Mouse (Mus musculus): ENCODE data around the gene Ccdc155.

Ccdc155 gene

GRCm38 (mm10) chr7:45189600-45189999, 15.1 kb downstream of the Ccdc155 start:
- peak; percentile 36 to 38 for DNase-seq

DNA sequence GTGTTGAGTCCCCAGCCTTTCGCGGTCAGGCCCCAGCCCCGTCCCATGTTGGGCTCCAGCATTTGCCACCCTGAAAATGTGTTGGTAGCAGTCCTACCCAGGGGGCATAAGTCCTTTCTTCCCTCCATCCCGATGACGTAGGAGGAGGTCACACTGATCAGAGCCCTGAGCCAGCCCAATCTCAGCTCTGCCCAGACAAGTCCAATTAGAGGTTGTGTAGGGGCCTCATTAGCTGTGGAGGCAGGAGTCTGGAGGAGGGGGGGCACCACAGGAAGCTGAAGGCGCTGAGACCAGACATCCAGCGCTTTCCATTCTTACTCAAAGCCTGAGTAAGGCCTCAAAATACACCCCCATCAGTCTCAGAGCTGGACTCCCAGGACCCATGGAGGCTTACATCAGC, 18.8 kb downstream of the Ccdc155 start:
- DNase-seq: no peak

- DNase-seq: no peak
Observed at GRCm38 (mm10) chr7:45183672-45184071, 21.0 kb downstream of the Ccdc155 start.

DNA sequence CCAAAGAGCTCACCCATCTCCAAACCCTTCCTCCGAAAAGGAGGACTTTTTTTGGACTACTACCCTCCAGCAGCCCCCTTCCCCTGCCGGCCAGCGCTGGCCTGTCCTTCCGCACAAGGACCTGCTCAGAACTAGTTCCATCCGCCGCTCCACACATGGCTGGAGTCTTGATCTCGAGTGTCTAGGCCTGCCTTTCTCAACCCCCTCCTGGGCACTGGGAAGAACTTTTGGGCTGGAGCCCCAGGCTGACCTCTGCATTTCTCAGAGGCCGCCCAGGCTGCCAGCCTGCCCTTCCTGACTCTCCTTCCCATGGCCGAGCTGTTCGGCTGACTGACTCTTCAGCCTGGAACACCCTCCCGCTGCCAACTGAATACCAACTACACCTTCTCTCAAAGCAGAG, 22.1 kb downstream of the Ccdc155 start:
- DNase-seq: peak in 1 of 2 experiments; percentile 42

DNA sequence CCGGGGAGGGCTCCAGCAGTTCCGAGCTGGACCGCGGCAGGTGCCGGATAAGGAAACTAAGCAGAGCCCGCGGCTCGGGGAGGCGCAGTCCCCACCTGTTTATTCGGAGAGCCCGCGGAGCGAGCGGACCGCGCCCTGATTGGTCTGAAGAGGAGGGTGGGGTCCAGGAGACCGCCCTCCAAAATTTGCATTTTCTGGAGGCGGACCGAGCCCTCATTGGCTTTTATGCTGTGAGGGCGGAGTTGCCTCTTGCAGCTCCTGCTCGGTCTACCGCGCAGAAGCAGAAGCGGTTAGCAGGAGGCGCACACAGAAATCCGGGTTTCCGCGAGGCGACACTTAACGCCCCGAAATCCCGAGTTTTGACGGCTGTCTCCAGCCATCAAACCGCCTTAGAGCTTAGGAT, 22.5 kb downstream of the Ccdc155 start:
- DNase-seq: peak; percentile 89 to 91

DNA sequence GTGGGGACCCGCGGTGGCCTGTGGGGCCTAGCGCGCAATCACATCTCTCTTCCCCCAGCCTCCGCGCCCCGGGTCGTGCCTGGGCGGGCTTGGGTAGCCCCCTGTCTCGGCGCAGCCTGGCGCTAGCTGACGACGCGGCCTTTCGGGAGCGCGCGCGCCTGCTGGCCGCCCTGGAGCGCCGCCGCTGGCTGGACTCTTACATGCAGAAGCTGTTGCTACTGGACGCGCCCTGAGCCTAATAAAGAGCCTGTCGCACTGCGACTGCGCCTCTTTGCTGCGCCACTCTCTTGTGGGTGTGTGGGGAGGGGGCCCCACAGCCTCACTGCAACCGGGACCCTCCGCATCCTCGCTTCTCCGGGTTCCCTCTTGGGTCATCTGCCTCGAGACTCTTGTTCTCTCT, 23.2 kb downstream of the Ccdc155 start:
- DNase-seq: peak in 1 of 2 experiments; percentile 53

- DNase-seq: peak in 1 of 2 experiments; percentile 37
Observed at GRCm38 (mm10) chr7:45180896-45181477, 23.7 kb downstream of the Ccdc155 start, which contains the start of gene Pth2. TSS of gene Pth2 (plus strand) at chr7:45180995.

DNA sequence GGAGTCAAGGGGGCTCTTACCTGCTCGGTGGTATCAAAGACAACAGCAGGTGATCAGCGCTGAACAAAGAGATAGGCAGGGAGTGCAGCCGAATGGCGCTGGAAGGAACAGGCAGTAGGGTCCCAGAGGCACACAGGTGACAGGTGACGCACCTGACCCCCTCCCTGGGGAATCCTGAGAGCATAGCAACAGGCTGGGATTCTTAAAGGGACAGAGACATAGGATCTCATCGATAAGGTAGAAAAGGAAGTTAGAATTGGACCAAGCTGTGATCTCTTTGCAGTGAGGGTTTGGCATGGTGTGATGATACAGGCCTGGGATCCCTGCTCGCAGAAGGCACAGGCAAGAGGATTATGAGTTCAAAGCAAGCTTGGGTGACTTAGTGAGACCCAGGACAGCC, 25.2 kb downstream of the Ccdc155 start, which contains the start of gene Gfy:
Gene Gfy (minus strand): TSS at position 101 of the 400 bp plus-strand sequence.
- DNase-seq: no peak

GRCm38 (mm10) chr7:45178550-45178949, 26.1 kb downstream of the Ccdc155 start:
- DNase-seq: peak; percentile 10 to 39

GRCm38 (mm10) chr7:45176356-45176755, 28.3 kb downstream of the Ccdc155 start:
- DNase-seq: peak; percentile 49 to 63

DNA sequence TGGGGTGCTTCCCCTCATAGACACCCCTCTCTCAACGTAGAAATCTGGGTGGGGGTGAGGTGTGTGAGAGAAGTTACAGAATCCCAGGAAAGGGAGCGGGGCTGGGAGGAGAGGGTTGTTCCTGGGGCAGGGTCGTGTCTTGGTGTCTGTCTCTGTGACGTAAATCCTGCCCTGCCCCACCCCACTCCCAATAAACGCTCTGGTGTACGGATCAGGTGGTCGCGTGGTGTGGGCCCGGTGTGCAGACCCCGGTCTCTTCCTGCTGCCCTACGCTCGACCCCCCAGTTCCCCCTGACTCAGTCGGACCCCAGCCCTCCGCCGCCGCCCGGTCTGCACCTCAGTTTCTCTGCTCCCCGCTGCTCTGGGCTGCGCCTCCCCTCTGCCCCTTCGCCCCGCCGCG, 28.8 kb downstream of the Ccdc155 start:
- DNase-seq: peak in 1 of 2 experiments; percentile 55

GRCm38 (mm10) chr7:45175398-45175797, 29.3 kb downstream of the Ccdc155 start:
- DNase-seq: no peak

GRCm38 (mm10) chr7:45174567-45175280, 30.0 kb downstream of the Ccdc155 start:
- peak; percentile 54 to 62 for DNase-seq

DNA sequence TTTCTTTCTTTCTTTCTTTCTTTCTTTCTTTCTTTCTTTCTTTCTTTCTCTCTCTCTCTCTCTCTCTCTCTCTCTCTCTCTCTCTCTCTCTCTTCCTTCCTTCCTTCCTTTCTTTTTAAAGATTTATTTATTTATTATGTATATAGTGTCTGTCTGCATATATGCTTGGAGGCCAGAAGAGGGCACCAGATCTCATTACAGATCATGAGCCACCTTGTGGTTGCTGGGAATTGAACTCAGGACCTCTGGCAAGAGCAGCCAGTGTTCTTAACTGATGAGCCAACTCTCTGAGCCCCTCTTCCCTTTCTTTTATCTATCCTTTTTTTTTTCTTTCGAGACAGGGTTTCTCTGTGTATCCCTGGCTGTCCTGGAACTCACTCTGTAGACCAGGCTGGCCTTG, 30.9 kb downstream of the Ccdc155 start:
- peak in 1 of 2 experiments; percentile 54 for DNase-seq

- peak; percentile 59 to 78 for DNase-seq
Observed at GRCm38 (mm10) chr7:45172974-45173373, 31.7 kb downstream of the Ccdc155 start.

DNA sequence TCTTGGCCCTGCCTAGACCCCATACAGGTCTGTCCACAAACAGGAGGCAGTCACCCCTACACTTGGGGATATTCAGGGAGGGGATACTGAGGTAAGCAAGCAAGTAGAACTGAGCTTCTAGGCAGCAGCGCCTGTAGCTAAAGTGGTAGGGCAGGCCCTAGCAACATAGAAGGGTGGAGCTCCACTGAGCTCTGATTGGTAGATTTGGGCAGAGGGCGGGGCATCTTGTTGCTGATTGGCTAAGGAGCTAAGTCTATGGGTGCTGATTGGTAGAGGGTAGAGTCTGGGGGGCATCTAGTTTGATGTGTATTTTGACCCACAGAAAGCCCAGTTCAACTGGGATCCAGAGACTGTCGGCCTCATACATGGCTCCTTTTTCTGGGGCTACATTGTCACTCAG, 35.2 kb downstream of the Ccdc155 start:
- peak; percentile 77 to 83 for DNase-seq

GRCm38 (mm10) chr7:45168656-45169055, 36.0 kb downstream of the Ccdc155 start:
- DNase-seq: peak; percentile 70 to 75

DNA sequence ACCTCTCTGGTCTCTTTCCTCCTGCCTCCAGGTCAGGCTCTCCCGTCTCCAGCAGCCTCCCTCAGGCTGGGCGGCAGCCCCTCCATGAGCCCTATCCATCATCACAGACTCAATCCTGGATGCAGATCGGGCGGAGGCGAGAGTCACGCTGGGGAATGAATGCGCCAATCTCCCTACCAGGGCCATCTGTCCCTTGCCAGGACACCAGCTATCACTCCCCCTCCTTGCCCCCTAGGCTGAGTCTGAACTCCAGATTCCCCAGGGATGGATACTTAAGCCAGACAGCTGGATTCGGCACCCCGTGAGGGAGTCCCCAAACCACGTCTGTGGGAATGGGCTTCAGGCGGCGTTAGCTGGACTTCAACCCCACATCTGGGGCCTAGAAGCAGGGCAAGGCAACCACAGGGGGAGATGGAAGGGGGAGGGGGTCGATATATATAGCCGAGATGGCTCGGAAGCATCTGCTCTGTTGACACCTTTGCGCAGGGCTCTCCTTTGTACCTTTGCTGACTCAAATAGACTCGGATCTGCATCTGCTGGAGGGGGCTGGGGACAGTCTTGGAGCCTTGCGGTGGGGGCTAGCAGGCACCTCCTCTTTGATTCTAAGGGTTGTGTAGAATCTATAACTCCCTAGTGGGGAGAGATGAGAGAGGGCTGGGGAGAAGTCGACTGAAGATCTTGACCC, 36.8 kb downstream of the Ccdc155 start:
- DNase-seq: peak; percentile 87

- DNase-seq: peak; percentile 77 to 80
Observed at GRCm38 (mm10) chr7:45166950-45167401, 37.7 kb downstream of the Ccdc155 start.

- DNase-seq: peak; percentile 52 to 60
Observed at GRCm38 (mm10) chr7:45165701-45166100, 39.0 kb downstream of the Ccdc155 start.

DNA sequence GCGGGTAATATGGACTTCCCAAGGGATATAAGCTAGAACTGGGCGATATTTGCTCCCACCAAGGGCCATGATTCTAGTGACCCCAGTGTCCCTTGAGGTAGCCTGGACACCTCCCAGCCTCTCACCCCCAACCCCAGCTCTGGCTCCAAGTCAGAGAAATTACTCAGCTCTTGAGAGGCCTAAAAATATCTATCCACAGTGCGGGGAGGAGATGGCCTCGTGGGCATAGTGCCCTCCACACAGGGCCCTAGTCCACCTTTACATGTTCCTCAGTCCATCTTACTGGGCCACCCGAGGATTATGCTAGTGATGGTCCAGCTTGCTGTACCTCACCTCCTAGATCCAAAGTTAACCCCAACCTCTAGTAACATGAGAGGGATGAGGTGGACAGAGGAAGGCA, 39.9 kb downstream of the Ccdc155 start:
- peak; percentile 76 to 80 for DNase-seq

GRCm38 (mm10) chr7:45163735-45164490, 40.8 kb downstream of the Ccdc155 start, which contains the start of gene Slc17a7:
TSS of gene Slc17a7 (plus strand) at chr7:45163949.
- peak; percentile 88 to 92 for DNase-seq

Data from cerebellum, postnatal 25 days (tissue).